Mouse (Mus musculus) layer of hippocampus, adult 11-12 months (tissue): ENCODE data around the gene Psmd9.

Experiments
- DNase-seq: peaks from one replicate; pipeline ENCODE4 v3.0.0; 2022; ENCODE audit warnings: low spot score

The Psmd9 gene

GRCm38 (mm10) chr5:123150641-123151040 is 18.6 kb upstream of the Psmd9 start:
- DNase-seq, result no peak

GRCm38 (mm10) chr5:123151077-123151476 is 18.1 kb upstream of the Psmd9 start:
- no peak for DNase-seq

- no peak for DNase-seq
Measured at GRCm38 (mm10) chr5:123151707-123152362, 17.4 kb upstream of the Psmd9 start.

GRCm38 (mm10) chr5:123152901-123153300 is 16.3 kb upstream of the Psmd9 start:
- no peak for DNase-seq

GRCm38 (mm10) chr5:123155425-123155824 is 13.8 kb upstream of the Psmd9 start:
- peak; percentile 83 for DNase-seq

GRCm38 (mm10) chr5:123156763-123157162 is 12.4 kb upstream of the Psmd9 start:
- DNase-seq, result no peak

GRCm38 (mm10) chr5:123157972-123158371 is 11.2 kb upstream of the Psmd9 start:
- no peak for DNase-seq

- no peak for DNase-seq
Measured at GRCm38 (mm10) chr5:123159446-123159845, 9.8 kb upstream of the Psmd9 start.

- DNase-seq, result no peak
Measured at GRCm38 (mm10) chr5:123159866-123160265, 9.3 kb upstream of the Psmd9 start.

- no peak for DNase-seq
Measured at GRCm38 (mm10) chr5:123160341-123160740, 8.9 kb upstream of the Psmd9 start.

- DNase-seq, result no peak
Measured at GRCm38 (mm10) chr5:123162942-123163341, 6.3 kb upstream of the Psmd9 start.

GRCm38 (mm10) chr5:123166437-123166836 is 2.8 kb upstream of the Psmd9 start:
- DNase-seq, result no peak

- no peak for DNase-seq
Measured at GRCm38 (mm10) chr5:123167591-123167990, 1.6 kb upstream of the Psmd9 start.

GRCm38 (mm10) chr5:123170365-123170764 is 1.2 kb downstream of the Psmd9 start:
- DNase-seq, result no peak

- peak; percentile 78 for DNase-seq
Measured at GRCm38 (mm10) chr5:123171646-123172350, 2.6 kb downstream of the Psmd9 start.

- DNase-seq, result no peak
Measured at GRCm38 (mm10) chr5:123178792-123179191, 9.6 kb downstream of the Psmd9 start.

GRCm38 (mm10) chr5:123180390-123180789 is 11.2 kb downstream of the Psmd9 start:
- DNase-seq, result no peak

GRCm38 (mm10) chr5:123181536-123181935 is 12.3 kb downstream of the Psmd9 start:
- no peak for DNase-seq

- DNase-seq, result no peak
Measured at GRCm38 (mm10) chr5:123182651-123183050, 13.4 kb downstream of the Psmd9 start, which contains the start of gene Hpd. Hpd (minus strand) TSS chr5:123182727.

GRCm38 (mm10) chr5:123185966-123186365 is 16.8 kb downstream of the Psmd9 start:
- DNase-seq, result no peak

GRCm38 (mm10) chr5:123187306-123187705 is 18.1 kb downstream of the Psmd9 start:
- no peak for DNase-seq

GRCm38 (mm10) chr5:123190912-123191311 is 21.7 kb downstream of the Psmd9 start:
- DNase-seq, result no peak

GRCm38 (mm10) chr5:123191427-123191826 is 22.2 kb downstream of the Psmd9 start:
- no peak for DNase-seq
